Mouse (Mus musculus): ENCODE measurements around the gene Rcn3.
A peak's percentile ranks its signal among the peaks of the same experiment; 100 is the strongest.

The Rcn3 gene

GRCm38 (mm10) chr7:45073171-45073707, 18.8 kb downstream of the Rcn3 start:
- no peak for DNase-seq (ENCODE audit: low spot score)

GRCm38 (mm10) chr7:45072230-45072629, 19.8 kb downstream of the Rcn3 start:
- DNase-seq (ENCODE audit: low spot score) = no peak

GRCm38 (mm10) chr7:45069671-45070070, 22.4 kb downstream of the Rcn3 start:
- DNase-seq (ENCODE audit: low spot score) = no peak

GRCm38 (mm10) chr7:45068000-45068318, 24.1 kb downstream of the Rcn3 start:
- DNase-seq (ENCODE audit: low spot score) = no peak

- DNase-seq (ENCODE audit: low spot score) = no peak
Observed at GRCm38 (mm10) chr7:45067190-45067999, 24.6 kb downstream of the Rcn3 start.

GRCm38 (mm10) chr7:45062239-45062835, 29.7 kb downstream of the Rcn3 start, which contains the start of the genes Nosip and Prrg2:
TSS of gene Nosip (plus strand) at chr7:45062429.
TSS of gene Prrg2 (minus strand) at chr7:45062677.
- DNase-seq (ENCODE audit: low spot score) = peak; percentile 89

- DNase-seq (ENCODE audit: low spot score) = no peak
Observed at GRCm38 (mm10) chr7:45061532-45062075, 30.4 kb downstream of the Rcn3 start.

GRCm38 (mm10) chr7:45060632-45061122, 31.3 kb downstream of the Rcn3 start:
- no peak for DNase-seq (ENCODE audit: low spot score)

GRCm38 (mm10) chr7:45058607-45059571, 33.1 kb downstream of the Rcn3 start:
- DNase-seq (ENCODE audit: low spot score) = no peak

GRCm38 (mm10) chr7:45056972-45057348, 35.1 kb downstream of the Rcn3 start:
- no peak for DNase-seq (ENCODE audit: low spot score)

GRCm38 (mm10) chr7:45056329-45056971, 35.6 kb downstream of the Rcn3 start:
- no peak for DNase-seq (ENCODE audit: low spot score)

- DNase-seq (ENCODE audit: low spot score) = peak; percentile 69
Observed at GRCm38 (mm10) chr7:45053931-45054510, 38.0 kb downstream of the Rcn3 start.

GRCm38 (mm10) chr7:45053117-45053930, 38.7 kb downstream of the Rcn3 start:
- DNase-seq (ENCODE audit: low spot score) = peak; percentile 68

- no peak for DNase-seq (ENCODE audit: low spot score)
Observed at GRCm38 (mm10) chr7:45052862-45053116, 39.2 kb downstream of the Rcn3 start, which contains the start of gene Prr12. TSS of gene Prr12 (minus strand) at chr7:45052881.

GRCm38 (mm10) chr7:45052181-45052861, 39.7 kb downstream of the Rcn3 start:
- peak; percentile 29 for DNase-seq (ENCODE audit: low spot score)

- DNase-seq (ENCODE audit: low spot score) = no peak
Observed at GRCm38 (mm10) chr7:45051601-45051974, 40.4 kb downstream of the Rcn3 start.

GRCm38 (mm10) chr7:45050945-45051600, 40.9 kb downstream of the Rcn3 start:
- no peak for DNase-seq (ENCODE audit: low spot score)

GRCm38 (mm10) chr7:45048923-45049657, 42.9 kb downstream of the Rcn3 start:
- no peak for DNase-seq (ENCODE audit: low spot score)

All from ovary, postnatal 10 days (tissue).